Mouse (Mus musculus) right cerebral cortex, postnatal 14 days (tissue): ENCODE measurements around the gene Atp9a.

ENCODE experiments used
- DNase-seq: peaks from one replicate; pipeline ENCODE4 v3.0.0; 2022

Atp9a gene

DNA sequence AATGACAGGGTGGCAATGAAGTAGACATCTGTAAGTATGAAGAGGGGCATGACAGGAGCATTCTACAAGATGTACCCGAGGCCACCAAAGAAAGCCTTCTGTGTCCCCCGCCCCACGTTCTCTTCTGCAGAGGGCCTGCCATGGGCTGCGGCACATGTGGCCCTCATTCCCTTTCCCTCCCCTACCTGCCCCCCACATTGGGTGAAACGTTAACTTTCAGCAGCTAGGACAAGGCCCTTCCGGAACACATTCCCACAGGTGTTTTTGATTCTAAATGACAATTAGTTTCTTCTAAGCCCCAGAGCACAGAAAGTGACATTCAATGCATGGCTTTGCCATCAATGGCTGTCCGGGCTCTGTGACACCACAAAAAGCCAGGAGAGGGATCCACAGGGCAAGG, 107.3 kb downstream of the Atp9a start:
- DNase-seq = no peak

DNA sequence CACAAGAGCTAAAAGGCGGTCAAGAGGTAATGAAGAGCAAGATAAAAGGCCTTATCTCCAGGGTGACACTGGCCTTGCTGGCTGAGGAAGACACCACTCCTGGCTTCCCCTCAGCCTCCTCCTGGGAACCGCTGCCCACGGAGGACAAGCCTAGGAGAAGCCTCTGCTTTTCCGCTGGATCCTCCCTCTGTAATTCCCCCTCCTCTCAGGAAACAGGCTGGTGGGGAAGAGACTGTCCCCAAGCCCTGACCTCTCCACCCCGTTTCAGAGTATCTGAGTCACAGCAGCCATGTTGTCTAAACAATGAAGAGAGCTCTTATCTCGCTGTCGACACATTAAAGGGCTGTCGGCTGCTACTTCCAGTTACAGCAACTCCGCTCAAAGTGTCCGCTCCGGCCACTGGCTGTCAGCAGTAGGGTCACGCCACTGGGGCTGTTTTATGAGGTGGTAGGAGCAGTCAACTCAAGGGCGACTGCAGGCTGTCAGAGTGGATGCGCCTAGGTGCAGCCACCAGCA, 108.8 kb downstream of the Atp9a start:
- DNase-seq = no peak

DNA sequence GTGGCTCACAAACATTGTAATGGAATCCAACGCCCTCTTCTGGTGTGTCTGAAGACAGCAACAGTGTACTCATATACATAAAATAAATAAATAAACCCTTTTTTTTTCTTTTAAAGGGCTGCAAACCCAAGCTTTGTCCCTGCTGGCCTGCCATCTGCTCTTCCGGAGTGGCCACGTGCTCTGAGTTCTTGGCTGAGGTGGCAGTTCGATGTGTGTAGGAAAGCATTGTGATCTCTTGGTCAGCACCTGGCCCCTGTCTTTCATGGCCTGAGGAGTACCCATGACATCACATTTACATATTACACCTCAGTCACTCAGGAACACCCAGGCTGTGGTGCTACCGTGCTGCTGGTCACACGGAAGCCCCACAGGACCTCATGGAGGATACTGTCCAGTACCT, 109.7 kb downstream of the Atp9a start:
- DNase-seq = no peak

DNA sequence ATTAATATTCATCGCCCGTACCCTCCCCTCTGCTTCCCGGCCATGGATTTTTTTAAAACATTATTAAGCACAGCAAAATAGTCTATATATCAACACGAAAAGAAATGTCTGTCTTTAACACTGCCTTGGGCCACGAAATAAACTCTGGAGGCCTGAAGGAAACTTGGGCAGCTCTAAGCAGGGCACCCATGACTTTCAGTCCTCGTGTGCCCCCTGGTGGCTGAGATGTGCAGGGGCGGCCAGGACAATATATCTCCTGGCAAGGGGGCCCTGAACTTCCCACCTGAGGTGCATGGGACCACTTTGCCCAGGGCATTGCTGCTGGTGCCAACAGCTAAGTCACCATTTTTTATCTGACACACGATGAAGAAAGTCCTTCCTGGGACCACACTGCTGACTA, 113.4 kb downstream of the Atp9a start:
- peak; percentile 86 for DNase-seq

DNA sequence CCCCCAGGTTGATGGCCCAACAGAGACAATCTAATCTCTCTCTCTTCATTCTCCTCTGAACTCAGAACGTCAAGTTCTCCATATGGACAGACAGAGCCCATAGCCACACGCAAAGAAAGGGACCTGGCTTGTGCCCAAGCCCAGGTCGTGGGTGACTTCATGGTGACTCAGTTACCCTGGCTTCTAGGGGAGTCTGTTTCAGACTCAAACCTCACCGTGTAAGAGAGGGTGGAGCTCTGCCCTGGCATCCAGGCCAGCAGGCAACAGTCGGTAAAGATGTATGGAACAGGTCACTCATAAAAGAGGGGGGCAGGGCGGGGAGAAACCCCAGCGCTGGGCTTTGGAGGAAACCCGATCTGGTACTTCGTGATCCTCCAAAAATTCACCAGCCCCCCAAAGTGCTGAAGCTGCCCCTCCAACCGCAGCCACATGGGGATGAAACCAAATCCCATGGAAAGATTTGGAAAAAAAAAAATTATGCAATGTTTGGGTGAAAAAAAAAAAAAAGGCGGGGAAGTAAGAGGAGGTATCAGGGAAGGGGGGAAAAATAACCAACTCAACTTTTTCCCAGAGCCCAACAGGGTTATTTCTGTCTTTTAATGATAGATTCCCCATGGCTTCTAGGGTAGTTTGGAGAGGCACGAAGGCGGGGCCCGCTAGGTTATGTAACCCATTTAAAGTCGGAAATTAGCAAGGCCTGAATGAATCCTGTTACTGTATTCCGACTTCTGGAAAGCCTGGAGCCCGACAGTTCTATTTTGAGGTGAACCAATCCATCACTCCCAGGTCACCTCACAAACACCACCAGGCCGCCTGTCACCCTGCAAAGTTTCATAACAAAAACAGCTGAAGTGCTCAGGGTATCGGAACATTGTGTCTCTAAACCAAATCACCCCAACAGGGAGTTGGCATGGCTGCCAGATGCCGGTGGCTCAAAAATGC, 114.1 kb downstream of the Atp9a start:
- DNase-seq = no peak

DNA sequence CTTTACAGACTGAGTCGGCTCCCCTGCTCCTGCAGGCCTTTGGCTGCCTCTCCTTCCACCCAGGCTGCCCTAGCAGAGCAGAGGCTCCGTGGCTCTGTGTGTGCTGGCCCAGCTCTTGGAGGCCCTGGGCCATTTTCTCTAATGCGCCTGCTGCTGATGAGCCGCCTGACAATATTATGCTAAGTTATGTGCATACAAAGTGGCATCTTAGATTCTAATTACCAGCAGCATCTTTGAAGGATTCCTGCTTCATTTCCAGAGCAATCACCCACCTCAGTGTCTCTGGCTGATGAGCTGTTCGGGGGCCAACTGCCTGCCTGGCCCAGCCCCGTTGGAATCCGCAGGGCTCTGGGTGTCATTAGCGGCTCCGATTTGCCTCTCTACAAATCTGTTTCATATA, 115.8 kb downstream of the Atp9a start:
- no peak for DNase-seq

DNA sequence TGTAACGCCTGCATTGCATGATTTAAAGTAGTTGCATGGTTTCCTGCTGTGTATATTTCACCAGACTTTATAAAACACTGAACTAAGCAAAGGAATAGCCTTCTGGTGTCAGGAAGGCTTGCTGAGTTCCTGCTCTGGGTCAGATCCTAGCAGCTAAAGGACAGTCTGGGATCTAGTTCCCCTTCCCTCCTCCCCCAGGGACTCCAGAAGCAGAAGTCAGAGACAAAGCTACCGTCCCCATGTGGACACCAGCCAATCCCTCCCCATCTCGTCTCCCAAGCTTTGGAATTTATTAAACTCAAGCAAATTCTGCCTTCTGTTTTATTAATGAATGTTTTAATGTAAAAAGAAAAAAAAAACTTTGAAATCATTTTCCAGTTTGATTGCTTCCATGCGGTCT, 117.1 kb downstream of the Atp9a start:
- DNase-seq = no peak

DNA sequence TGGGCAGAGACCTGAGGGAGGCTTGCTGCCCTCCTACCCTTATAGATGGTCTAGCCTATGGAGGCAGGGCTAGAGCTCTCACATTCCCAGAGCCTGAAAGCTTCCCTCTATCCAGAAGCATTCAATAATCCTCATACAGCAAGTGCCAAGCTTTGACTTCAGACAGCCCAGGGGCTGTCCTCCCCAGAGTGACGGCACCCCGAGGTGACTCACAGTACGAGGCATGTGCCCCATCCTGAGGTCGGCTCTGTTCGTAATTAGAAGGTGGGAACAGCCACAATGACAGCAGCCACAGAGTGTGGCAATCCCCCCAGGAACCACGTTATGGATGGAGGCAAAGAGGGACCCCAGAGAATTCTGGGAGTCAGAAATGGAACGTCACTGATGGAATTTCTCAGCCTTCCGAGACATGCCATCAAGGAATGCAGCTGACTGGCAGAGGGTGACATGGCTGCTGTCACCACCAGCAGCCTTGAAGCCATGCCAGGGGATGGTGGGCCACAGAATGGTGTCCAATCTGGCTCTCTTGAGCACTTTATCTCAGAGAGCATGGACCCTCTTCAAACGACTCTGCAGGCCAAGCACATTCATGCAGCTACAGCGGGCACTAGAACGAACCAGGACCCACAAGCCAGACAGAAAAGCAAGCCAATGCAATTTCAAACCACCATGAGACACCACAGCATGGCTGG, 121.0 kb downstream of the Atp9a start:
- no peak for DNase-seq

DNA sequence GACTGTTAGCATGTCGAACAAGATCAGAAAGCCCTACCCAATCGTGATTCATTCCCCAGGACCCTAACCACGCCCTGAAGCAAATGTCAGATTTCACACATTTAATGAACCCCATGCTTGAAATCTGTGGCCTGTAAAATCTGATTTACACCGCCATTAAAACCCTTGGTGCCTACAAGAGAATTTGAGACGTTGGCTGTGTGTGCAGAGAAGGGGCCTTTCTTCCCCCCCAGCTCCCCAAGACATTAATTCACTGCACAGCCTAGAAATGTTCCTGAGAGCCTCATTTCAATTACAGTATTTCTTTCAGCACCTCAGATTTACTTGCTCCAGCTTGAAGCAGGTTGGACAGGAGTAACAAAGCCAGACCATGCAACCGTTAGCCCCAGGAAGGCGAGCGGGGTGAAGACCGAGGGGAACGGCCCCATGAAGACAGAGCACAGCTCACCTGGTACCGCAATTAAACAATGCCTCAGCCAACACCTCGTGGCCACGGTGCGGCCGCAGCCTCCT, 123.9 kb downstream of the Atp9a start:
- no peak for DNase-seq

DNA sequence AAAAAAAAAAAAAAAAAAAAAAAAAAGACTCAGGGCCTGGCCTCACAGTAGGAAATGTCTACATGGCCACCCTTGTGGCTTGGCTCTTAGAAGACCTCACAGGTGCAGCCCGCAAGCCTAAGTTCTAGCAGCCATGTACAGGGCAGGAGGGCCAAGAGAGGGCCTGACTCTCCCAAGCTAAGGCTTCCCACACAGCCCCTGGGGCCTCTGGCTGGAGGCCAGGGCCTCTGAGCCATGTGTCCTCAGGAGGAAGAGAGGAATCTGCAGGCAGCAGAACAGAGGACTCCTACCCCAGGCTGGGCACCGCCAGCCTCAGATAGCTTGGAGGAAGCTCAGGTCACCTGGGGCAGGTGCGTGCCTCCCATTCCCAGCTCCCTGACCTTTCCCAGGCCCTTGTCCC, 127.0 kb downstream of the Atp9a start:
- no peak for DNase-seq

DNA sequence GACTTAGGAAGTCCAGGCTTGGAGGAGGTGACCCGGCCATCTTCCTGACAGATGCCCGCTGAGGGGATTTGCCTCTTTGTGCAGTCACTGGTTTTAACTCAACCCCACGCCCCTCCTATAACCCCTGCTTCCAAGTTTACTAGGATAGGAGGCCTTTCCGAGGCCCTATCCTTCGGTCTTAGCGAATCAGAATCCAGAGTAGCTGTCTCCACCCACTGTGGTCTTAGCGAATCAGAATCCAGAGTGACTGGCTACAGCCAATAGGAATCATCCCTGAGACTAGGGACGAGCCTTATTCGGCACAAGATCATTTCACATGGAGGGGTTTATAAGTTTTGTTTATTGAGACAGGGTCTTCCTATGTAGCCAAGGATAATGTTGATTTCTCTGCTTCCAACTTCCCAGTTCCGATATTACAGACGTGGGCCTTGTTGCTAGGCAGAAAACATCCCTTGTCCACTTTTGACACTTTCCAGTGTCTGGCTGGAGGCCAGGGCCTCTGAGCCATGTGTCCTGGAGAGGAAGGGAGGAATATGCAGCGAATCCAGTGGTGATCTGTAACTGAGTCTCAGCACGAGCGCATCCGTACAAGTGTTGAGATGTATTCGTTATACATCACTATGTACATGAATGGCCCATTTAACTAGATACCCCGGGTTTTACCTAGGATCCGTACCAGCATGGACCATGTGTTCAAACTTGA, 127.9 kb downstream of the Atp9a start:
- DNase-seq = no peak

DNA sequence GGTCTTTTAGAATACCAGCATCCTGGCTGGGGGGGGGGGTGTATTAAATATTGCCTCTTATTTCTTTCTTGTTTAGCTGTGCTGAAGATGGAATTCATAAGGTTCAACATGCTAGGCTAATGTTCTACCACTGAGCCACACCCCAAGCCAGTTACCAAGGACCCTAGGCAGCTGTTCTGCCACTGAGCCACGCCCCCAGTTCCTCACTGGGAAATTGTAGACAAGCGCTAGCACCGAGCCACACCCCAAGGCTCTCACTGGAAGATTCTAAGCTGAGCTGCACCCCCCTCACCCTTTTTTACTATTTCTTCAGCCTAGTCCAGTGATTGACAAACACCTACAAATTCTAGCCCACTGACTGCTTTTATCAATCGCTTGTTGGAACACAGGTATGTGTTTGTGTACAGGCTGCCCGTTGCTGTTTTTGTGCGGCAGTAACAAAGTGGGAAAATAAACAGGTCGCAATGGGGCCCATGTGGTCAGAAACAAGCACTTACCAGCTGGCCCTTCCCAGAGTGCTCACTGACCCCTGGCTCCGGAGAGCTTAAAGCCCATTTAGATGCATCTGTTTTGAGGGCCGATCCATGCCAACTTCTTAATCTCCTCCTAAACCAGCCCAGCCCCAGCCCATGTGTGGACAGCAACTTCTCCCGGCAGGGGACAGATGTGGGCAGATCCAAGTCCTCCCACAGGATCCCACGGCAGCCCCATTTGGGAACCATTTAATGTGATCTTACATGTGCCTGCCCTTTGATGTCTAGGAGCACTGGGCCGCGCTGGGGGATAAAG, 128.9 kb downstream of the Atp9a start:
- DNase-seq = no peak

DNA sequence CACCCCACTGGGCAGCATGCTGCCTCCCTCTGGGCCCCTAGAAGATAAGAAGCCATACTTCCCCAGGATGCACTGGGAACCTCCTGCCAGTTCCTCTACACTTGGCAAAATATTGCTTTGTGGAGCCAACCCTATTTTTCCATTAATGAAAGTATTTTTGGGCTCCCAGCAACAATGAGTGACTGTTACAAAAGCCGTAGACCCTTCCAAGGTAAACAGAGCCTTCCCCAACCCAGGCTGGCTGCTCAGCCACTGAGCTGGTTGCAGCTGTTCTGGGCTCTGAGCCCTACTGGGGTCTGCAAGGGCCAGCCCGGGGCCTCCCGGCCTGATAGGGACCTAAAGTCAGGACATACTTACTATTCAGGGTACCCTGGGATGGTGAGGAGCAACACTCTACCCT, 131.3 kb downstream of the Atp9a start:
- no peak for DNase-seq

DNA sequence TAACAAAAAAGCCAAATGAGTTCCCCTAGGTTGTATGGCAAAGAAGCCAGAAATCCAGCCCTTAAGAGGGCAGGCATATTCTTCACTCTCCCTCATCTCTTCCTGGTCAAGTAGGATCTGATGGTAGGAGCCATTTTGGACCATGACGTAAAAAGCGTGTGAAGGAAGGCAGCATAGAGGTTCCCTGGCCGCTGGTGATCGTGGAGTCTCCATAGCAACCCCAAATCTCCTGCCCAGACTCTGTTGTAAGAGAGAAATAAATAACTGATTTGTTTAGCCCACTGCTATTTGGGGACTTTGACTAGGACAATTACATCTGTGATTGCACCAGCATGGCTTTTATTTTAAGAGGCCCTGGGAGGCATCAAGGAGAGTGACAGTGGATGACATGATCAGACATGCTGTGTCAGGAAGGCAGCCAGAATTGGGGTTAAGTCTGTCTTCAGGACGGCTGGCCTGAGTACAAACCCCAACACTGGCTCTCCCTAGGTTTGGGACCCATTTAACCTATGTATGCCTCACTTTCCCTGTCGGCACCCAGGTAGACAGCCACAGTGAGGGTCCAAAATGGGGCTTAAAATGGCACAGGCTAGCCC, 132.5 kb downstream of the Atp9a start:
- DNase-seq = no peak

DNA sequence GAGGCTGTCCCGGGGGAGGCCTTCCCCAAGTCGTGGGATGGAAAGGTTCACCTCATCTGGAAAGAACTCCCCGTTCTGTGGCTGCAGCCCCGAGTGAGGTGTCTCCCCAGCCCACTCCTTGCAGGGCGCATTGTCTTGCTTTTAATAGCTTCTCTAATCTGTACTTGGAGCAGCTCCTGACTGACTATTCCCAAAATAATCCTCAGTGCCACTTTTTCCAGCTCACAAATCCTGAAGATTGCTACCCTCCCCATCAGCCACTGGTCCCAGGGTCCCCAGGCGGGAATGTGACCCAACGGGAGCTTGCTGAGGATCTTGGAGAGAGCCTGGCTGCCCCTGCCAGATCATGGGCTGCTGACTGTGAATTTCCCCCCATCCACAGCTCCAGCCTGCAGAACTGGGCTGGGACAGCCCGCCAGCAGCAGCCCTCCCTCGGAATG, 134.1 kb downstream of the Atp9a start:
- DNase-seq = no peak

DNA sequence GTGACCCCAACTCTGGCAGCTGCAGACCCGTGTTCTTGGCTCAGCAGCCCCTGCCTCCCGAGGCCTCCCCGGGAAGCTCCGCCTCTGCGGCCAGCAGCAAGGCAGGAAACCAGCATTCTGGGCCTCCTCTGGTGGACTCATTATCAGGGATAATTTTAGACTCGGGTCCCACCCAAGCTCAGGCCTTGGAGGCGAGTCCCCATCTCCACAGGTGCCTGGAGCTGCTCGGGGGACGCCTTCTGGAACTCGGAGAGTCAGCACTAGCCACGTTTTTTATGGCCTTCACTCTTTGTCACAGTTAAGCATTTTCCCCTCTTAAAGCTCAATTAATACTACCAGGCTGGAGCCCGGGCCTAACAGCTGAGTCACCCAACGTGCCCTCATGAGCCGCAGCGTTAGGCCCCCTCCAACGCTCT, 137.5 kb downstream of the Atp9a start:
- no peak for DNase-seq

DNA sequence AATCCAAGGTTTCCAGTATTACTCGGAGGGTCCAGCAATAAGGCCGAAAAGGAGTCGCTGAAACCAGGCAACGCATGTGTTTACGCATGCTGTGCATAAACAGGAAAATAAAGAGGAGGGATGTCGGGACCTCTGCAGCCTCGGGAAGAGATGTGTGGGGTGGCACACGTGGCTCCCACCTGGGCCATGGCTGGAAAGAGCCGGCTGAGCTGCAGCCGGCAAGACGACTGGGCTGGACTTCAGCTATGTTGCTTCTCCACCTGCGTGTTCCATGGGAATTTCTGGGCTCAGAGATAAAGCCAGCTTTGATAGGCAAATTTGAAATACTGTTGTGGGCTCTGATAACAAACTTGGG, 139.8 kb downstream of the Atp9a start:
- DNase-seq = no peak

DNA sequence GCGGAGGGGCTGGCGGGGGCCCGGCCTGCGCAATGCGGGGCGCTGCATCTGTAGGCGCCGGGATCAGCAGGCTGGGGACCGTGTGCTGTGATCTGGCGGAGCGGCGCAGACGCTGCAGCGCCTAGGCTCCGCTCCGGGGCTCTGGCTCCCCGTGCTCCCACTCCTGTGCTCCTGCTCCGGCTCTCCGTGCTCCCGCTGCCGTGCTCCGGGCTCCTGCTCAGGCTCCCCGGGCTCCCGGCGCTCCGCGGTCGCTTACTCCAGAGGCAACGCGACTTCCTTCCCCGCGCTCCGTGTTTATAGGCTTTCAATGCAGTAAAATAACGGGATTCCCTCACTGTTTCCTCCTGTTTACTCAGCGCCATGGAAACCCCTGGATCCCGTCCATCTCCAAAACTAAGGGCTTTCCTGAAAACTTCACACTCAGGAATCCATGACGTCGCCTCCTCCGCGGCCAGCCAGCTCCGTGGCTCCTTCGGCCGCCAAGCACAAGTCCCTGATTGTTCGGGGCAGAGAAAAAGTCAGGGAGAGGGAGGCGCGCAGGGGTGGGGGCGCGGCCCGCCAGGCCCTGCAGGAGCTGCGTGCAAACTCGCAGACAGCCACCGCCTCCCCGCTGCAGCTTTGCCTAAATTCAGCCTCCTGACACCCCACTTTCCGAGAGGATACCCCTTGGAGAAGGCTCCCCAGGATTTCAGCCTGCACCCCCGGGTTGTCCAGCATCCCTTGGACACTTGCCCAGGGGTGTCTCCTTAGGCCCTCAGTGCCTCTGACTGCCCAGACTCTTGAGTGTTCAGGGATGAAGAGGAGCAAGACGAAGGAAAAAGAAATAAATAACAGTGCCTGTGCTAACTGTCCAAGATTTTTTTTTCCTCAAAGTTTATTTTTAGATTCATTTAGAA, 140.5 kb downstream of the Atp9a start, which contains the start of gene Nfatc2:
TSS of gene Nfatc2 (minus strand) at position 167 of the 896 bp plus-strand sequence.
- peak; percentile 76 for DNase-seq

DNA sequence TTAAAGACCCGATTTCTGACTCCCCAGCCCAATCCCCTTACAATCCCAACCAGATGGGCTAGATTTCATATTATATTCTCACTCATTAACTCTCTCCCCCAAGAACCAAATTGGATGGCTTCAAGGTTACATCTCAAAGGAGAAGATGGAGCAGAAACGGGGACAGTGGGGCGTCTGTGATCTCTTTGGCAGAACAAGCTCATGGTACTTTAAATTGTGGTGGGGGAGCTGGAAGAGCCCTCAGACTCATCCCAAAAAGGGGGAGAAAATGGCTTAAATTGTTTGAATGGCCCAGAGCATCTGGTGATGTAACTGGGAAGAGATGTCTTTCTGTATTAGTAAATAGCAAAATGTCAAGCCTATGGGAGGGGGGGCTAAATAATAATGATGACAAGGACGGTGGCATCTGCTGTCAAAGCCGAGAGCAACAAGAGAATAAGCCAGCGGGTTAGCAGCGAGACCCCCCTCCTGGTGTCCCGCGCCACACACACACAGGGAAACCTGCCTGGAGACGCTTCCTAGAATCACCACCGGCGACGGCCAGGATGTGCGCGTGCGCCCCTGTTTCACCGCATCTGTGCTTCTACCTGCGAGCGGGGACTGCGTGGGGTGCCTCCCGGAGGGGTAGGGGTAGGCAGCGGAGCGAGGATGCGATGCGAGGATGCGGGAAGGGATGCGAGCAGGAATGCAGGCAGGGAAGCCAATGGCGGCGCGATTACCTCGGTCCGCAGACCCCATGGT, 141.3 kb downstream of the Atp9a start:
- DNase-seq = peak; percentile 61

DNA sequence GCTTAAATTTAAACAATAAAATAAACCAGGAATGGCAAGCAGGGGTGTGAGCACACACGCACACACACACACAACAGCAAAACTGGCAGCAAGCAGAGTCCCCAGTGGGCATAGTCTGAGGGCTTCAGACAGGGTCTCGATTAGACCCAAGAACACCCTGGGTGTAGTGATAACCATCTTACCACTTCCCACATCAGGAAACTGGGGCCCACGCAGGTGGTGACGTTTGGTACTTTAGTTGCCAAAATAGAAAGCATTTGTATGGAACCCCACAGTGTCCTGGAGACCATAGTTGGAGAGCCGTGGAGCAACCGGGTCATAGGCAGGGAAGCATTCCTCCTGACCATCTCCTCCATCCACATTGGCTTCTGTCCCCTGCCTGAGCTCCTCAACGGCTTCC, 146.5 kb downstream of the Atp9a start:
- no peak for DNase-seq
